Mouse (Mus musculus): ENCODE data around the gene Dnah3.
A peak's percentile ranks its signal among the peaks of the same experiment; 100 is the strongest.

- TF ChIP-seq CTCF (IDR thresholded peaks at IDR 0.05; ENCODE audit: borderline replicate concordance, insufficient read depth, low read length) = no peak
- peak; percentile 85 for TF ChIP-seq POLR2A (IDR thresholded peaks at IDR 0.05; ENCODE audit: low read depth, low read length)
These were observed 7.3 kb upstream of the Dnah3 start, which contains the start of gene Tmem159 for GRCm38 (mm10) chr7:120102164-120102972.

Data from embryonic fibroblast, embryonic 13.5 days (primary cell).